Mouse (Mus musculus): ENCODE measurements around the gene Pnck.
A peak's percentile ranks its signal among the peaks of the same experiment; 100 is the strongest.

Gene Pnck

DNA sequence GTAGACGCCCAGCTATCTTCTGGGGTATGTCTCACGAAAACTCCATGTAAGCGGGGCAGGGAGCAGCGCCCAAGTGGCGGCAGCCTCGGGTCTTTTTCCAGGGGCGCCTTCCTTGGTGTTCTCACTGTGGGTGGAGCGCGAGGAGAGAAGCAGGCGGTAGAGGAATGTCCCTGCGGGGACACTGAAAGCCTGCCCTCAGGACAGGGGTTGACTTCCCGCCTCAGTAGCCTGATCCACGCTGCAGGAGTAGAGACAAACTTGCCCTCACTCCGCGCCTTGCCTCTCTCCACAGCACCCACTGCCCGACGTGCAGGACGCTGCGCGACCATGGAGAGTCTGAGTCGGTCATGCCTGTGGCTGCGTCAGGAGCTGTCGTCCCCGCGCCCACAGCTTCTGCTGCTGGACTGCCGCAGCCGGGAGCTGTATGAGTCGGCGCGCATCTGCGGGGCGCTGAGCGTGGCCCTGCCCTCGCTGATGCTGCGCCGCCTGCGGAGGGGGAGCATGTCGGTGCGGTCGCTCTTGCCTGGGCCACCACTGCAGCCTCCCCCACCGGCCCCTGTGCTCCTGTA, 19.9 kb downstream of the Pnck start:
- no peak for DNase-seq (ENCODE audit: low read depth, low spot score)

DNA sequence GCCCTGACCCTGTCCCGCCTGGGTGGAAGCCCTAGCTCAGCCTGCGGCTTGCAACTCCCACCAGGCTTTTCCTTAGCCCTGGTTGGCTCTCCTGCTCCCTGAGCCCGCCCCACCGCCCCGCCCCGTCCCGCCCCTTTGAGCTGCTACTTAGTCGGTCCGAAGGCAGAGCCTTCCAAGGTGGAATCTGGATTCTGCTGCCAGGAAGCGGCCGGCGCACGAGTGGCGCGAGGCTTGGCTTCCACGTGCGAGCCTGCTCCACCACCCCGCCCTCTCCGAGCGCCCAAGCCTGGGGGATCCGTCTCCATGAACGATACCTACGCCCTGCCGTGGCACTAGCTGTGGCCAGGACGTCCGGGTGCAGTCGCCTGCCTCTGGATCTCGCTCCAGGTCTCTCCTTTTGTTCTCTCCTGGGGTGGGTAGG, 20.7 kb downstream of the Pnck start, which contains the start of gene Dusp9:
Gene Dusp9, plus strand, starts transcription at position 165 of the 421 bp plus-strand sequence.
- DNase-seq (ENCODE audit: low read depth, low spot score), result peak; percentile 50

DNA sequence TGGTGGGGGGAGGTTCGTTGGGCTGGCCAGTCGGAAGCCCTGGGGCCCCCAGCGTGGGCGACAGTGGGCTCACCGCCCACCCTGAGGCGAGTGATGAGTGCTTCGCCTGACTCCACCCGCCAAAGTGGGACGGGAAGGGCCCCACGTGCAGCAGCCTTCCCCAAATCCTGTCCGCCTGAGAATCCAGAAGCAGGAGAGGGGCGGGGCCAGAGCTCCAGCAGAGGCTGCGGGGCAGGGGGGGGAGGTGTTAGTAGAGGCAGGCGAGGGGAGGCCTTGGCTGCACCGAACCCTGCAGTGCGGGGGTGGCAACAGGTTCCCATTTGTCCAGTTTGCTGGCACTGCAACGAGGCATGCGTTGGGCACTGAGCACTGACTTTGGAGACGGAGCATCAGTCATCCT, 22.5 kb downstream of the Pnck start:
- DNase-seq (ENCODE audit: low read depth, low spot score), result no peak

DNA sequence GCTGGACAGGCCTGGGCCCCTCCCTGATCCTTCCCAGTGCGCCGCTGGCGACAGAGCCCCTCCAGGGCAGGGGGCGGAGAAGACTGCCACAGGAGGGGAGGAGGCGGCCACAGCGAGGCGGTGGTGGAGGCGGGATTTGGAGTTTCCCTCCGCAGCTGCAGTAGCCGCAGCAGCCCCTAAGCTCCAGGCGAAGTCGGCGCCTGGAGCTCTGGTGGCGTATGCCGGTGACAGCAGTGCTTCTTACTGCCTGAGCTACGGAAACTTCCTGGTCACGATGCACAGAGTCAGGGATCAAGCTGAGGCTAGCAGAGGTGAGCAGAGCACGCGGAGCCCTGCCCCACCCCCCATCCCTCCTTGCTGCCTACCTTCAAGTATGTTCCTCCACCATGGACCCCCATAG, 24.5 kb downstream of the Pnck start:
- DNase-seq (ENCODE audit: low read depth, low spot score), result no peak

DNA sequence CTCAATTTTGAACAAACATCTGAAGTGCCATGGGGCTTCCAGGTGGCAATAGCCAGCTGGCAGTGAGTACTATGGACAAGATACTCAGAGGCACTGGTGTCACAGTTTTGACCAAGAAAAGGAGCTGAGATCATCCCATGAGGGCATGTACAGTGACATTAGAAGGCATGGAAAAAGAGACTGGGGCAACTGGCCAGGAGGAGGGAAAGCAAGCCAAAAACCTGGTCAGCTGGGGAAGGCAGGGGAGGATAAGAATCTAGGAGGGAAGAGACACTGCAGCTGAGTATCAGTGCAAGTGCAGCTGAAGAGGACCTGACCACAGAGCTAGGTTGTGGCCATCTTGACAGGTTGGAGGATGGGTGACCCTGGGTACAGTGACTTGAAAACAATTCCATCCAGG, 32.9 kb downstream of the Pnck start:
- no peak for DNase-seq (ENCODE audit: low read depth, low spot score)

DNA sequence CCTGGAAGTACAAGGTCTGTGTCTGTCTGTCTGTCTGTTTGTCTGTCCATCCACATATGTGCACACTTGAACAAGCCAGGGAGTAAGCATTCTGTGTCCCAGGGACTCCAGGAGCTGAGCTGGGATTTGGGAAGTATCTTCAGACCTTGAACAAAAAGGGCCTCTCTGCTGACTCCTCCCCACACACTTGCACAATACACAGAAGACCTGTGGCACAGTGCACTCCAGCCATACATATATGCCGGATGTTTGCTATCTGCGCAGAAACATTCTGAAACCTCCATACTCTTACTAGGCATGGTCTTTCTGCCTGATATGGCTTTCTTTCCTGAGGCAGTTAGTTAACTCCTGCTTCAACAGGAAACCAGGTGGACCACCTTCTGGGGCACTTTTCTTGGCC, 40.0 kb downstream of the Pnck start:
- no peak for DNase-seq (ENCODE audit: low read depth, low spot score)

DNA sequence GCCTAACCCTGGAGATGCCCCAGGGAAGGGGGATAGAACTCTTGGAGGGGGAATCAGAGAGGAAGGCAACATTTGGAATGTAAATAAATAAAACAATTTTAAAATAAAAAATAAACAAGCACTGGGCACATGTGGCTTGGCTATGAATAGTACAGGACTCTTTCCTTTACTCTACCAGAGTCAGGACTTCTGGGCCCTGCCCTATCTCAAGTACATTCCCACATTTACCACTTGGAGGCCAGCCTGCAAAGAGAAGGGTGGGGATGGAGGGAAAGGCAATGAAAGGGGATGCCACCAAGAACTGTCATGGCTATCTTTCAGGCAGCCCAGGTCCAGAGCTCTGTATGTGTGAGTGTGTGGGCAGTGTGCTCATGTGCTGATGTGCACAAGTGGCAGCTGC, 40.5 kb downstream of the Pnck start:
- DNase-seq (ENCODE audit: low read depth, low spot score), result no peak

DNA sequence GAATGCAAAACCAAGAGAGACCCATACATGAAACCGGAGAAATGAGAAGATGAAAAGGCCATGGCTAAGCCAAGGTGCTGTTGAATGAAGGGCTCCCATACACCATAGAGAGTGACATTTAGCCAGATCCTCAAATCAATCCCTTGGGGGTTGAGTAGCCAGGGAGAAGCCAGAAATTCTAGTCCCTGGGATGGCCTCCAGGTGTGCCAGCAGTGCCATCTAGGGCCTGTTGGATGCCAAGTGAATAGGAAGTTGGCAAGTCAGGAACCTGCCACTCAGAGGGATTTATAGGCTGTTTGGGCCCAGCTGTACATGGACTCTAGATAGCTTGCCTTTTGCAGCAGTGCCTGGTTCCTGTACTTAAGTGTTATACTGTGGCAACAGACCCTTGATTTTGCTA, 44.0 kb downstream of the Pnck start:
- no peak for DNase-seq (ENCODE audit: low read depth, low spot score)

DNA sequence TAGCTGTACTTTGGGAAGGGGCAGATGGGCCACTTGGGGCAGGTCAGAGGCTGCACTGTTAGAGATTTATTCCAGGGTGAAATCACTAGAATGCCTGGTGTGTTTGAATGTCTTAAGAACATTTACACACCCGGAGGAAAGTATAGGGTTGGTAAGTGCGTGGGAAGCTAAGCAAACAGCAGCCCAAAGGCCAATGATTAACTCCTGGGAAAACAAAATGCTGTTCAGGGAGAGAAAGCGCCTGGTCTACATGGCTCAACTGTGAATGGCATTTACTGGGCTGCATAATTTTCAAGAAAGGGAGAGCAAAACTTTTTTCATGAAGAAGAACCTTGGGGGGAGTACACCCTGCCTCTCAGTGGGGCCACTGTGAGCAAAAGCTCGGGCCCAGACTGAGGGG, 46.3 kb downstream of the Pnck start:
- DNase-seq (ENCODE audit: low read depth, low spot score), result no peak
